Mouse (Mus musculus): ENCODE measurements around the gene Atp5g1.

Gene Atp5g1

DNA sequence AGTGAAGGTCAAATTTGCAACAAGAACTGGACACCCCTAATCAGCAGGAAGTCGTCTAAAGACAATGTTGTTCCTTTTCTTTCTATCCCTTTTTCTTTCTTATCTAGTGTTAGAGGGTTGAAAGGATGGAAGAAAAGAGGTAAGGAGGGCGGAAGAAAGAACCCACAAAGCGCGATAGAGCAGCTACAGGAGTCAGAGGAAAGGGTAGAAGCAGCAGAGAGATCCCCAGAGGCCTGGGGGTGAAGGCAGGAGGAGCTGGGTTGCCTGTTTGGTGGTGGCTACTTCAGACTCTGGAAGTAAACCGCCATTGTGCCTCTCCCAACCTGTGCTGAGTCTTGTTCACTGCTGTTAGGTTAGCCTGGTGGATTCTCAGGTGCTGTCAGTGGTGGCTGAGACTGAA lies 47.3 kb downstream of the Atp5g1 start:
- DNase-seq (ENCODE audit: low spot score in 2 of 2): no peak

DNA sequence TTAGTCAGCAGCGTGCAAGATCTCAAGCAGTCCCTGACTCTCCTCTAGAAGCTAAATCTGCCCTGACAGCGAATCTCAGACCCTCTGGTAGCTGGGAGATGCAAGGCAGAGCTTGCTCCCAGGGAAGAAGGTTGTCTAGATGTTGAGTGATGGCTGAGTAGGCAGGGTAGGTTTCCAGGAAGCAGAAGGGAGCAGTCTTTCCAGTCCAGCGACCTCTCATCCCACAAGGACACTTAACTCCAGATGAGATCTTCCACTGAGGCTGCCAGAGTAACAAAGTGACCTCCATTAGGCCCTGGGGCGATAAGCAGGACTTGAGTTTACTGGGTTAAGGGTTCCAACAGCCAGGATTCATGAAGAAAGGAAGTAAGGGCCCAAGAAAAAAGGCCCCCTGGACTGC lies 54.8 kb downstream of the Atp5g1 start:
- no peak for DNase-seq (ENCODE audit: low spot score in 2 of 2)
